Mouse (Mus musculus): ENCODE measurements around the gene Tmem243. TPM values are rescaled to one million over a fixed set of nuclear protein-coding genes. Genes with fewer than 3 reads are reported as not detected.

The Tmem243 gene
- polyA plus RNA-seq, 1 experiment: 23.0 TPM

DNA sequence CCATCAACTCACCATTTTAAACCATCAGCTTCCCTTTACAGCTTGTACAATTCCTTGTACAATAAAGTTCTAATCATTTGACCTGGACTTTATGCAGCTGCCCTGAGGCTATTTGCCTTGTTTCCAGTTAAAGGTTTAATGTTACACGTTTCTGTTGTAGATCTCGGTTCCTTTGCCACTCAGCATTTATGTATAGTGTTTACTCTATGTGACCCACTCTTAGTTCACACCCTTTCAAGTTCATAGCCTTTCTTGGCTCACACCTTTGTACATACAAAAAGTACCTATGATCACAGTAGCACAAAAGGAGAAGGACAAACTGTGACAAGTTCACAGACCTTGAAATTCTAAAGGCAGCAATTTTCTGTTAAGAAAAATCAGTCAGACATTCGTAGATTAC, 35.1 kb downstream of the Tmem243 start:
- no peak overlapping the region for H3K4me3 ChIP-seq (ENCODE audit: low read depth, low read length)

GRCm38 (mm10) chr5:9140724-9141123, 40.3 kb downstream of the Tmem243 start:
- H3K27me3 ChIP-seq (ENCODE audit: control insufficient read depth, insufficient read depth, low read length, poor library complexity, severe bottlenecking): no peaks in the 10 kb centered on the region
- H3K9ac ChIP-seq (ENCODE audit: low read depth, poor library complexity, severe bottlenecking): no peak overlapping the region
- H3K4me3 ChIP-seq (ENCODE audit: low read depth, low read length): no peak overlapping the region
- no peaks in the 10 kb centered on the region for H3K4me1 ChIP-seq (ENCODE audit: control insufficient read depth, insufficient read depth, low read length)
- peaks cover 41% of the 10 kb centered on the region for H3K36me3 ChIP-seq (ENCODE audit: control insufficient read depth, insufficient read depth, low read length, poor library complexity, severe bottlenecking)
- no peak overlapping the region for H3K27ac ChIP-seq (ENCODE audit: insufficient read depth, low read length)
- no peak for TF ChIP-seq EP300 (IDR thresholded peaks at IDR 0.05; ENCODE audit: insufficient read depth, low read depth, low read length)
- TF ChIP-seq CTCF (IDR thresholded peaks at IDR 0.05; ENCODE audit: low read depth, low read length): no peak
- TF ChIP-seq POLR2A (IDR thresholded peaks at IDR 0.05; ENCODE audit: insufficient read depth, low read length): no peak
- H3K9me3 ChIP-seq (replicated peaks; ENCODE audit: control insufficient read depth, insufficient read depth, low read length, poor library complexity, severe bottlenecking): no peaks in the 10 kb centered on the region

More for the DNA sequence above, 35.1 kb downstream of the Tmem243 start:
- no peak for TF ChIP-seq POLR2A (IDR thresholded peaks at IDR 0.05; ENCODE audit: insufficient read depth, low read length)
- Histone ChIP-seq H3K4me1 (ENCODE audit: control insufficient read depth, insufficient read depth, low read length) (no peaks in the 10 kb centered on the region), H3K36me3 (ENCODE audit: control insufficient read depth, insufficient read depth, low read length, poor library complexity, severe bottlenecking) (peaks cover 48% of the 10 kb centered on the region), H3K9ac (ENCODE audit: low read depth, poor library complexity, severe bottlenecking) (no peak overlapping the region), H3K27me3 (ENCODE audit: control insufficient read depth, insufficient read depth, low read length, poor library complexity, severe bottlenecking) (no peaks in the 10 kb centered on the region), H3K9me3 (replicated peaks; ENCODE audit: control insufficient read depth, insufficient read depth, low read length, poor library complexity, severe bottlenecking) (no peaks in the 10 kb centered on the region), H3K27ac (ENCODE audit: insufficient read depth, low read length) (no peak overlapping the region)

DNA sequence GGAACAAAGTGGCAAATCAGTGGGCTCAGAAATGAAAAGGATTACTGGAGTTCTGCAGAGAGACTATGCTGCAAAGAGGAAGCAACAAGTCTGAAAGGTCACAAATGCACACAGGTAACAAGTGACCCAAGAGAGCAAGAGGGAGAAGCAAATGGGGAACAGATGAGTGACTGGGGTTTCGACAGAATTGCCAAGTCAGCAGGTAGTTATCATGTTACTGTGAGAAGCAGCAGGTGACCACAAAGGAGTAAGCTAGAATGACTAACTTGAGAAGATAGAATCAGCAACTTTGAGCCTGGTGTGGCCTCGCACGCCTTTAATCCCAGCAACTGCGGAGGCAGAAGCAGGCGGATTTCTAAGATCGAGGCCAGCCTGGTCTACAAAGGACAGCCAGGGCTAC, 41.9 kb downstream of the Tmem243 start:
- no peak for TF ChIP-seq POLR2A (IDR thresholded peaks at IDR 0.05; ENCODE audit: insufficient read depth, low read length)
- TF ChIP-seq CTCF (IDR thresholded peaks at IDR 0.05; ENCODE audit: low read depth, low read length): no peak
- TF ChIP-seq EP300 (IDR thresholded peaks at IDR 0.05; ENCODE audit: insufficient read depth, low read depth, low read length): no peak
- Histone ChIP-seq H3K4me3 (ENCODE audit: low read depth, low read length) (no peak overlapping the region), H3K4me1 (ENCODE audit: control insufficient read depth, insufficient read depth, low read length) (no peaks in the 10 kb centered on the region), H3K36me3 (ENCODE audit: control insufficient read depth, insufficient read depth, low read length, poor library complexity, severe bottlenecking) (peaks cover 37% of the 10 kb centered on the region), H3K27ac (ENCODE audit: insufficient read depth, low read length) (no peak overlapping the region), H3K9me3 (replicated peaks; ENCODE audit: control insufficient read depth, insufficient read depth, low read length, poor library complexity, severe bottlenecking) (no peaks in the 10 kb centered on the region), H3K9ac (ENCODE audit: low read depth, poor library complexity, severe bottlenecking) (no peak overlapping the region), H3K27me3 (ENCODE audit: control insufficient read depth, insufficient read depth, low read length, poor library complexity, severe bottlenecking) (no peaks in the 10 kb centered on the region)

DNA sequence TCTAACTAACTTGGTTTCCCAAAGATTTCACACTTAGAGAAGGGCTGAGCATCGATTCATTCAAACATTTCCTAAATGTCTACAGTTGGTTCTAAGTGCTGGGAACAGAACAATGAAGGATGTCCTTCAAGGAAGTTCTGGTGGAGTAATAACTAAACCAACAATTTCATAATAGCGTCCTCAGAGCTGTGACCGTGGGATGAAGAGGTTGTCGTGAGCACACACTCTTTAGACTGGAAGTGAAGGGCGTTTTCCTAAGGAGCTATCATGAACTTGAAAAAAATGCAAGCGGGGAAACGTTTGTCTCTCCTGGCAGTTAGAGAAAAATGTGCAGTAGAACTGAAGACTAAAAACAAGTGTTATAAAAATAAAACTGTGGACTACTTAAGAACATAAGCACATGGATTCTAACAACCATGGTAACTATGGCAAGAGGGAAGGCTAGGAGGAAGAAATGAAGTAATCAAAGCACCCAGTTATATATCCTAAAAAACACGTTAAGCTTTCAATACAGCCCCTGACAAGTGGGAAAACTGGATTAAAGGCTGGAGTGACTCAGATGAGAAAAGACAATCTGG, 48.9 kb downstream of the Tmem243 start:
- H3K4me3 ChIP-seq (ENCODE audit: low read depth, low read length): no peak overlapping the region
- no peaks in the 10 kb centered on the region for H3K9me3 ChIP-seq (replicated peaks; ENCODE audit: control insufficient read depth, insufficient read depth, low read length, poor library complexity, severe bottlenecking)
- H3K36me3 ChIP-seq (ENCODE audit: control insufficient read depth, insufficient read depth, low read length, poor library complexity, severe bottlenecking): peaks cover 23% of the 10 kb centered on the region
- H3K9ac ChIP-seq (ENCODE audit: low read depth, poor library complexity, severe bottlenecking): no peak overlapping the region
- TF ChIP-seq CTCF (IDR thresholded peaks at IDR 0.05; ENCODE audit: low read depth, low read length): no peak
- no peak for TF ChIP-seq EP300 (IDR thresholded peaks at IDR 0.05; ENCODE audit: insufficient read depth, low read depth, low read length)
- TF ChIP-seq POLR2A (IDR thresholded peaks at IDR 0.05; ENCODE audit: insufficient read depth, low read length): no peak
- H3K4me1 ChIP-seq (ENCODE audit: control insufficient read depth, insufficient read depth, low read length): no peaks in the 10 kb centered on the region
- H3K27me3 ChIP-seq (ENCODE audit: control insufficient read depth, insufficient read depth, low read length, poor library complexity, severe bottlenecking): no peaks in the 10 kb centered on the region
- H3K27ac ChIP-seq (ENCODE audit: insufficient read depth, low read length): no peak overlapping the region

- no peaks in the 10 kb centered on the region; the same call in 1 of the 2 replicates for H3K36me3 ChIP-seq (ENCODE audit: control insufficient read depth, insufficient read depth, low read length, poor library complexity, severe bottlenecking)
These were observed 56.3 kb downstream of the Tmem243 start for GRCm38 (mm10) chr5:9156746-9157145.

DNA sequence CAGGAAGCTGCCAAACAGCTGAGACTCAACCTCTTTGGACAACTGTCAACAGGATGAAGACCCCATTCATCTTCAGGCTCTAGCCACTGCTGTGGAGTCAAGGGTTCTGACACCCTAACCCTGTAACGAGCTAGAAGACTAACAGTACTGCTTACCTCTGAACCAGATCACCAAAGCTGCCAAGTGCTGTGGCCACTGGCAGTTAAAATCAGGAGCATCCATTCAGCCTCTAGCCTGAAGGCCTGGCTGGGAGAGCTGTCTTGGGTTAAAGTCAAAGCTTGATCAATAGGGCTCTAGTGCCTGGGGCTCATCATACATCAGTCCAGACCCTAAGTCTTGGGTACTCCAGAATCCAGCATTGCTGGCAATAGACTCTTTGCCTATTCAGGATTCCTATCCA, 56.9 kb downstream of the Tmem243 start:
- H3K9me3 ChIP-seq (replicated peaks; ENCODE audit: control insufficient read depth, insufficient read depth, low read length, poor library complexity, severe bottlenecking): no peaks in the 10 kb centered on the region
- no peaks in the 10 kb centered on the region for H3K27me3 ChIP-seq (ENCODE audit: control insufficient read depth, insufficient read depth, low read length, poor library complexity, severe bottlenecking)
- peaks cover 4% of the 10 kb centered on the region for H3K4me1 ChIP-seq (ENCODE audit: control insufficient read depth, insufficient read depth, low read length)
- no peak overlapping the region for H3K4me3 ChIP-seq (ENCODE audit: low read depth, low read length)
- no peaks in the 10 kb centered on the region; the same call in 1 of the 2 replicates for H3K36me3 ChIP-seq (ENCODE audit: control insufficient read depth, insufficient read depth, low read length, poor library complexity, severe bottlenecking)
- H3K27ac ChIP-seq (ENCODE audit: insufficient read depth, low read length): no peak overlapping the region
- TF ChIP-seq EP300 (IDR thresholded peaks at IDR 0.05; ENCODE audit: insufficient read depth, low read depth, low read length): no peak
- no peak for TF ChIP-seq POLR2A (IDR thresholded peaks at IDR 0.05; ENCODE audit: insufficient read depth, low read length)
- no peak for TF ChIP-seq CTCF (IDR thresholded peaks at IDR 0.05; ENCODE audit: low read depth, low read length)
- H3K9ac ChIP-seq (ENCODE audit: low read depth, poor library complexity, severe bottlenecking): no peak overlapping the region

More at GRCm38 (mm10) chr5:9156746-9157145, 56.3 kb downstream of the Tmem243 start:
- TF ChIP-seq EP300 (IDR thresholded peaks at IDR 0.05; ENCODE audit: insufficient read depth, low read depth, low read length) (no peak), CTCF (IDR thresholded peaks at IDR 0.05; ENCODE audit: low read depth, low read length) (no peak), POLR2A (IDR thresholded peaks at IDR 0.05; ENCODE audit: insufficient read depth, low read length) (no peak)
- H3K27ac ChIP-seq (ENCODE audit: insufficient read depth, low read length): 0 out of 2 replicates have a peak overlapping the region, but pooled peaks have one; percentile 24
- peaks cover 4% of the 10 kb centered on the region for H3K4me1 ChIP-seq (ENCODE audit: control insufficient read depth, insufficient read depth, low read length)
- H3K27me3 ChIP-seq (ENCODE audit: control insufficient read depth, insufficient read depth, low read length, poor library complexity, severe bottlenecking): no peaks in the 10 kb centered on the region
- H3K4me3 ChIP-seq (ENCODE audit: low read depth, low read length): no peak overlapping the region
- H3K9me3 ChIP-seq (replicated peaks; ENCODE audit: control insufficient read depth, insufficient read depth, low read length, poor library complexity, severe bottlenecking): no peaks in the 10 kb centered on the region
- no peak overlapping the region for H3K9ac ChIP-seq (ENCODE audit: low read depth, poor library complexity, severe bottlenecking)
